Mouse (Mus musculus): ENCODE measurements around the gene Trmt2a.
A peak's percentile ranks its signal among the peaks of the same experiment; 100 is the strongest.

Trmt2a gene

GRCm38 (mm10) chr16:18248433-18249363 lies at the start of gene Trmt2a, which contains the start of gene Ranbp1:
Trmt2a (plus strand) TSS chr16:18248679.
Ranbp1 (minus strand) TSS chr16:18248732.
- peak; percentile 93 for DNase-seq (ENCODE audit: low spot score)

GRCm38 (mm10) chr16:18200062-18200461 lies 48.4 kb upstream of the Trmt2a start:
- no peak for DNase-seq (ENCODE audit: low spot score)

GRCm38 (mm10) chr16:18201620-18202019 lies 46.9 kb upstream of the Trmt2a start:
- no peak for DNase-seq (ENCODE audit: low spot score)

GRCm38 (mm10) chr16:18202061-18202460 lies 46.4 kb upstream of the Trmt2a start:
- DNase-seq (ENCODE audit: low spot score): no peak

GRCm38 (mm10) chr16:18203430-18204091 lies 44.9 kb upstream of the Trmt2a start:
- DNase-seq (ENCODE audit: low spot score): no peak

GRCm38 (mm10) chr16:18210701-18211416 lies 37.6 kb upstream of the Trmt2a start:
- DNase-seq (ENCODE audit: low spot score): peak; percentile 88

GRCm38 (mm10) chr16:18211417-18212171 lies 36.9 kb upstream of the Trmt2a start:
- DNase-seq (ENCODE audit: low spot score): peak; percentile 93

GRCm38 (mm10) chr16:18213689-18214088 lies 34.8 kb upstream of the Trmt2a start:
- no peak for DNase-seq (ENCODE audit: low spot score)

- DNase-seq (ENCODE audit: low spot score): no peak
These were observed 33.6 kb upstream of the Trmt2a start for GRCm38 (mm10) chr16:18214858-18215257.

- DNase-seq (ENCODE audit: low spot score): no peak
These were observed 30.9 kb upstream of the Trmt2a start, which contains the start of gene Ccdc188 for GRCm38 (mm10) chr16:18217579-18217978. Ccdc188 (plus strand) TSS chr16:18217879.

- no peak for DNase-seq (ENCODE audit: low spot score)
These were observed 29.9 kb upstream of the Trmt2a start for GRCm38 (mm10) chr16:18218580-18218996.

- DNase-seq (ENCODE audit: low spot score): no peak
These were observed 28.5 kb upstream of the Trmt2a start for GRCm38 (mm10) chr16:18220001-18220400.

- no peak for DNase-seq (ENCODE audit: low spot score)
These were observed 27.5 kb upstream of the Trmt2a start for GRCm38 (mm10) chr16:18220856-18221542.

- DNase-seq (ENCODE audit: low spot score): no peak
These were observed 27.0 kb upstream of the Trmt2a start for GRCm38 (mm10) chr16:18221543-18221898.

GRCm38 (mm10) chr16:18222188-18222587 lies 26.3 kb upstream of the Trmt2a start:
- DNase-seq (ENCODE audit: low spot score): no peak

- no peak for DNase-seq (ENCODE audit: low spot score)
These were observed 21.3 kb upstream of the Trmt2a start for GRCm38 (mm10) chr16:18227187-18227586.

- DNase-seq (ENCODE audit: low spot score): no peak
These were observed 20.5 kb upstream of the Trmt2a start for GRCm38 (mm10) chr16:18227897-18228422.

GRCm38 (mm10) chr16:18228856-18229255 lies 19.6 kb upstream of the Trmt2a start:
- no peak for DNase-seq (ENCODE audit: low spot score)

- DNase-seq (ENCODE audit: low spot score): peak; percentile 68
These were observed 18.9 kb upstream of the Trmt2a start for GRCm38 (mm10) chr16:18229622-18230021.

GRCm38 (mm10) chr16:18230617-18231016 lies 17.9 kb upstream of the Trmt2a start:
- DNase-seq (ENCODE audit: low spot score): no peak

- DNase-seq (ENCODE audit: low spot score): no peak
These were observed 17.4 kb upstream of the Trmt2a start for GRCm38 (mm10) chr16:18231047-18231446.
